Mouse (Mus musculus): ENCODE measurements around the gene Nfe2l2. TPM values are rescaled to one million over a fixed set of nuclear protein-coding genes. Genes with fewer than 3 reads are reported as not detected.
A peak's percentile ranks its signal among the peaks of the same experiment; 100 is the strongest.

Nfe2l2 gene
- total RNA-seq (2021), result 10 to 100 TPM; 27.6 to 29.6 TPM
- long read RNA-seq, experiment 1, transcript Nfe2l2-201 (5 exons, 2,475 nt), result major isoform, 12 of 18 reads
- long read RNA-seq, experiment 1, partial matches to known transcripts, result 0 of 18 reads
- long read RNA-seq, experiment 1, other reads (novel, unspliced or antisense), result 6 of 18 reads
- long read RNA-seq, experiment 2, transcript Nfe2l2-201 (5 exons, 2,475 nt), result major isoform, 34 of 42 reads
- long read RNA-seq, experiment 2, partial matches to known transcripts, result 2 of 42 reads
- long read RNA-seq, experiment 2, other reads (novel, unspliced or antisense), result 5 of 42 reads

- peak; percentile 100 for DNase-seq
Measured at GRCm38 (mm10) chr2:75704234-75705161, at the start of gene Nfe2l2. Gene Nfe2l2 (minus strand): TSS chr2:75704641.

GRCm38 (mm10) chr2:75752306-75753175 is 48.1 kb upstream of the Nfe2l2 start:
- no peak for DNase-seq

GRCm38 (mm10) chr2:75751896-75752295 is 47.5 kb upstream of the Nfe2l2 start:
- DNase-seq, result no peak

- DNase-seq, result no peak
Measured at GRCm38 (mm10) chr2:75750869-75751268, 46.4 kb upstream of the Nfe2l2 start.

GRCm38 (mm10) chr2:75750043-75750718 is 45.7 kb upstream of the Nfe2l2 start:
- DNase-seq, result no peak

- DNase-seq, result no peak
Measured at GRCm38 (mm10) chr2:75748841-75749240, 44.4 kb upstream of the Nfe2l2 start.

- no peak for DNase-seq
Measured at GRCm38 (mm10) chr2:75737006-75737503, 32.6 kb upstream of the Nfe2l2 start.

GRCm38 (mm10) chr2:75734196-75734865 is 29.9 kb upstream of the Nfe2l2 start:
- DNase-seq, result no peak

- DNase-seq, result no peak
Measured at GRCm38 (mm10) chr2:75733177-75733576, 28.7 kb upstream of the Nfe2l2 start.

- DNase-seq, result no peak
Measured at GRCm38 (mm10) chr2:75731929-75732328, 27.5 kb upstream of the Nfe2l2 start.

GRCm38 (mm10) chr2:75731233-75731651 is 26.8 kb upstream of the Nfe2l2 start:
- peak; percentile 36 for DNase-seq

- peak; percentile 77 for DNase-seq
Measured at GRCm38 (mm10) chr2:75730052-75730451, 25.6 kb upstream of the Nfe2l2 start.

- DNase-seq, result no peak
Measured at GRCm38 (mm10) chr2:75724863-75725445, 20.5 kb upstream of the Nfe2l2 start.

- DNase-seq, result no peak
Measured at GRCm38 (mm10) chr2:75723481-75723880, 19.0 kb upstream of the Nfe2l2 start.

- DNase-seq, result no peak
Measured at GRCm38 (mm10) chr2:75722893-75723292, 18.5 kb upstream of the Nfe2l2 start.

- DNase-seq, result no peak
Measured at GRCm38 (mm10) chr2:75720236-75721027, 16.0 kb upstream of the Nfe2l2 start.

- DNase-seq, result no peak
Measured at GRCm38 (mm10) chr2:75719331-75719869, 15.0 kb upstream of the Nfe2l2 start.

- DNase-seq, result no peak
Measured at GRCm38 (mm10) chr2:75716046-75717016, 11.9 kb upstream of the Nfe2l2 start.

Data from gastrocnemius, postnatal 25 days (tissue).